Mouse (Mus musculus): ENCODE measurements around the gene Nlrc5.

DNA sequence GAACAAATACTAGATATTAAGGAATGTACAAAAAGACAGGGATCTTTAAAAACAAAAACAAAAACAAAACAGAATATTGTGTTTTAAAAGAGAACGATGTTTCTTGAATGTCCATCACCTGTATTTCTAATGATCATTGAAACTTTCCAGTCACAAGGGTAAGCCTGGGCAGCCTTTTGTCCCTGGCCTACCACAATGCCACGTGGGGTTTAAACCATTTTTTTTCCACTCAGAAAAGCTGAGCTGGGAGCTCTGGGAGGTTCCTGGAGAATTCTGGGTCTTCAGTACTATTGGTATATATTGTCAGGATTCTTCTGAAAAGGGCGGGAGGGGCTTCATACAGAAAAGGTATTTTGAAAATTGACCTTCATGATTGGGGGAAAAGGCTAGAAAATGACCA is 802 bp downstream of the Nlrc5 start:
- TF ChIP-seq GATA1 (IDR thresholded peaks at IDR 0.05; ENCODE audit: low read length) (no peak), TAL1 (IDR thresholded peaks at IDR 0.05; ENCODE audit: low read length) (no peak)

Data from erythroblast, embryonic 14.5 days (primary cell).